ENCODE assay signal across 11 mouse cellular contexts in the genomic region with DNA sequence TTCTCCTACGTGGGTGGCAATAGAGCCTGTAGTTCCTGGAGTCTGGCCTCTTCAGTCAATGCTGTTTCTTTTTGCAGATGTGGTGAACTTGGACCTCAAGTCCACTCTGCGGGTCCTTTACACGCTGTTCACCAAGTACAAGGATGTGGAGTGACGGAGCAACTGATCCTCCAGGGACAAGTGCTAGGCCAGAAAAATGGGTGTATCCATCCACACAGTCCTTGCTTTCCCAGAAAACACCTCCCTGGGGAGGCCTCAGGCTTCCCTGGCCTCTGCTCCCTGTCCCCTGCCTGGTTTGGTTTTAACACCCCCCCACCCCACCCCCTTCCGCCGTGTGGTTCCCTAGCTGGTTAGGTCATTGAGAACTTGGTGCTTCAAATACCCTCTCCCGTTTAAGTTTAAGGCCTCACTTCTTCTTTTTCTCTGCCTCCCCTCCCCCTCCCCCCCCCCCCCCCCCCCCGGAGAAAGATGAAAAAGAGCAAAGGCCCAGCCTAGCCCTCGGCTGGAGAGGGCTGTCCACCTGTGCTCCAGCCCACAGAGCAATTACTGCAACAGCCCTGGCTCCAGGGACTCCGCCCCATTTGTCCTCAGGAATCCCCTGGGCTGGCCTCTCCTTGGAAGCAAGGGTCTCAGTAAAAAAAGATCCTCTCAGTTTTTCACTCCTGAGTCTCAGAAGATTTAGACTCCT. TPM values are rescaled to one million over a fixed set of nuclear protein-coding genes. Genes with fewer than 3 reads are reported as not detected.
DNase-seq lines count a peak whose midpoint lies in the region; ATAC-seq lines count a peak whose summit lies in the region.
"Had no signal": no experiment of that assay in that cellular context is flagged by ENCODE, and none has a peak within 500 bp of the region (broad histone marks: within the 10 kb centered on the region; RNA-seq: fewer than 3 reads in every experiment).

No protein-coding gene starts in this region.

- H3K36me3 ChIP-seq in heart, embryonic 15.5 days = no peaks in the 10 kb centered on the region; the same call in 1 of the 2 replicates
- H3K36me3 ChIP-seq in neural tube, embryonic 13.5 days = no peaks in the 10 kb centered on the region
- H3K36me3 ChIP-seq in neural tube, embryonic 15.5 days = no peaks in the 10 kb centered on the region
- H3K36me3 ChIP-seq in intestine, embryonic 16.5 days (ENCODE audit: control insufficient read depth, insufficient read depth, low read length) = no peaks in the 10 kb centered on the region
- H3K36me3 ChIP-seq: forebrain, embryonic 12.5 days had no signal

- H3K27ac ChIP-seq in heart, embryonic 15.5 days = peak overlapping the region; percentile 21; the same call in 1 of the 2 replicates
- no peak overlapping the region for H3K27ac ChIP-seq in neural tube, embryonic 13.5 days (replicated peaks)
- H3K27ac ChIP-seq in neural tube, embryonic 15.5 days (replicated peaks) = no peak overlapping the region
- no peak overlapping the region for H3K27ac ChIP-seq in intestine, embryonic 16.5 days (ENCODE audit: low read length)

- H3K27me3 ChIP-seq in heart, embryonic 15.5 days = no peaks in the 10 kb centered on the region
- H3K27me3 ChIP-seq in neural tube, embryonic 13.5 days = no peaks in the 10 kb centered on the region
- H3K27me3 ChIP-seq in neural tube, embryonic 15.5 days (replicated peaks) = no peaks in the 10 kb centered on the region; the same call in 1 of the 2 replicates
- no peaks in the 10 kb centered on the region for H3K27me3 ChIP-seq in intestine, embryonic 16.5 days (replicated peaks; ENCODE audit: control insufficient read depth, insufficient read depth, low read length)

- H3K4me1 ChIP-seq in heart, embryonic 15.5 days (replicated peaks) = peaks cover 40% of the 10 kb centered on the region
- peaks cover 36% of the 10 kb centered on the region for H3K4me1 ChIP-seq in neural tube, embryonic 13.5 days (replicated peaks)
- peaks cover 42% of the 10 kb centered on the region for H3K4me1 ChIP-seq in neural tube, embryonic 15.5 days
- peaks cover 32% of the 10 kb centered on the region for H3K4me1 ChIP-seq in intestine, embryonic 16.5 days (ENCODE audit: control insufficient read depth, insufficient read depth, low read length)

- no peaks in the 10 kb centered on the region for H3K9me3 ChIP-seq in heart, embryonic 15.5 days (replicated peaks)
- no peaks in the 10 kb centered on the region for H3K9me3 ChIP-seq in neural tube, embryonic 13.5 days
- H3K9me3 ChIP-seq in neural tube, embryonic 15.5 days (replicated peaks) = no peaks in the 10 kb centered on the region
- H3K9me3 ChIP-seq in intestine, embryonic 16.5 days (ENCODE audit: control insufficient read depth, low read length) = no peaks in the 10 kb centered on the region
- H3K9me3 ChIP-seq: forebrain, embryonic 12.5 days had no signal

- ATAC-seq in heart, embryonic 15.5 days (replicated peaks; ENCODE audit: insufficient number of reproducible peaks, insufficient read depth, low FRiP score, low read depth) = peak; percentile 1; the same call in 1 of the 2 replicates
- ATAC-seq in neural tube, embryonic 13.5 days (ENCODE audit: low read depth) = no peak
- no peak for ATAC-seq in neural tube, embryonic 15.5 days (ENCODE audit: low FRiP score)
- no peak; the same call in 1 of the 2 replicates for ATAC-seq in intestine, embryonic 16.5 days
- ATAC-seq in neutrophil, adult 5-6 weeks (ENCODE audit: extremely low read depth, insufficient number of reproducible peaks, low FRiP score, poor library complexity, severe bottlenecking) = peak; percentile 45; the same call in 1 of the 2 replicates
- no peak; the same call in 1 of the 2 replicates for ATAC-seq in megakaryocyte progenitor cell, adult 5-6 weeks (replicated peaks; ENCODE audit: poor library complexity)

- H3K4me3 ChIP-seq in heart, embryonic 15.5 days = no peak overlapping the region
- H3K4me3 ChIP-seq in neural tube, embryonic 13.5 days = no peak overlapping the region
- H3K4me3 ChIP-seq in neural tube, embryonic 15.5 days (replicated peaks) = no peak overlapping the region
- no peak overlapping the region for H3K4me3 ChIP-seq in intestine, embryonic 16.5 days (ENCODE audit: low read length)
- H3K4me3 ChIP-seq: forebrain, embryonic 12.5 days had no signal

- no peak for DNase-seq in heart, postnatal 14 days
- no peak for DNase-seq in testis, postnatal 14 days (ENCODE audit: low spot score)
- DNase-seq: cerebellum, adult 9-11 months; layer of hippocampus, postnatal 36 days had no signal

- 60% methylated on average over 10 of the region's 10 CpGs for WGBS in heart, embryonic 15.5 days
- WGBS in neural tube, embryonic 13.5 days = 53% methylated on average over 9 of the region's 10 CpGs
- 56% methylated on average over 9 of the region's 10 CpGs for WGBS in neural tube, embryonic 15.5 days
- WGBS in intestine, embryonic 16.5 days = 60% methylated on average over 8 of the region's 10 CpGs

- intact Hi-C loops in heart, postnatal 14 days (cut with DNase I) = no loop called here

- H3K9ac ChIP-seq in heart, embryonic 15.5 days = no peak overlapping the region
- H3K9ac ChIP-seq in neural tube, embryonic 13.5 days = 0 out of 2 replicates have a peak overlapping the region, but pooled peaks have one; percentile 34
- no peak overlapping the region for H3K9ac ChIP-seq in neural tube, embryonic 15.5 days (replicated peaks)
- 0 out of 2 replicates have a peak overlapping the region, but pooled peaks have one; percentile 17 for H3K9ac ChIP-seq in intestine, embryonic 16.5 days (ENCODE audit: low read depth, low read length)
- H3K9ac ChIP-seq: forebrain, embryonic 12.5 days had no signal

- H3K4me2 ChIP-seq in heart, embryonic 15.5 days = no peak overlapping the region
- H3K4me2 ChIP-seq in neural tube, embryonic 13.5 days = no peak overlapping the region
- no peak overlapping the region for H3K4me2 ChIP-seq in neural tube, embryonic 15.5 days
- no peak overlapping the region for H3K4me2 ChIP-seq in intestine, embryonic 16.5 days (ENCODE audit: low read depth, low read length)
- H3K4me2 ChIP-seq: forebrain, embryonic 12.5 days had no signal

RNA-seq across cellular contexts. Expression of a gene that starts 10.8 kb away (rescaled TPM):
- 1.7 and 13.4 TPM in 2 replicates for polyA plus RNA-seq in heart, embryonic 15.5 days (2015; fragmentation: Nextera tagmentation; extraction: Ambion mirVana)
- total RNA-seq in heart, postnatal 14 days (2021) = 1 to 10 TPM; 2.1 to 5.2 TPM
- 0.95 and 0.98 TPM in 2 replicates for polyA plus RNA-seq in neural tube, embryonic 13.5 days (2015; fragmentation: Nextera tagmentation; extraction: Ambion mirVana)
- polyA plus RNA-seq in neural tube, embryonic 15.5 days (2015; fragmentation: Nextera tagmentation; extraction: Ambion mirVana) = 1.1 and 17.3 TPM in 2 replicates
- 3.1 and 3.2 TPM in 2 replicates for polyA plus RNA-seq in intestine, embryonic 16.5 days (2015; fragmentation: Nextera tagmentation; extraction: Ambion mirVana)
- 98.6 and 118 TPM in 2 replicates for total RNA-seq in neutrophil, adult 5-6 weeks (2017)
- 99.4 and 106 TPM in 2 replicates for total RNA-seq in megakaryocyte progenitor cell, adult 5-6 weeks (2015)
- 246 and 253 TPM in 2 replicates for total RNA-seq in megakaryocyte progenitor cell, adult 5-6 weeks (2017)

Comparison
In these comparisons a context has a peak if more than half of its experiments do, and no peak if none do; other contexts are left out.
1. H3K9ac ChIP-seq: peak in neural tube, embryonic 13.5 days (single experiment) and intestine, embryonic 16.5 days (single experiment); none in heart, embryonic 15.5 days (single experiment) and neural tube, embryonic 15.5 days (single experiment).
2. ATAC-seq: peak in heart, embryonic 15.5 days (single experiment) and neutrophil, adult 5-6 weeks (single experiment); none in neural tube, embryonic 13.5 days (single experiment), neural tube, embryonic 15.5 days (single experiment), intestine, embryonic 16.5 days (single experiment) and megakaryocyte progenitor cell, adult 5-6 weeks (single experiment).